Mouse (Mus musculus) MEL (cell line): Measurements from ENCODE around the gene Chpt1. TPM values are rescaled to one million over a fixed set of nuclear protein-coding genes. Genes with fewer than 3 reads are reported as not detected.

Source experiments
- DNase-seq: peaks from one replicate; pipeline ENCODE4 v3.0.0; 2011; ENCODE audit warnings: low read depth, low spot score
- H3K27ac ChIP-seq: 2 replicates; pipeline ENCODE4 v1.5.1; 2012; ENCODE audit warnings: low read depth, mild to moderate bottlenecking, control low read depth, low read length, moderate library complexity; ENCODE audit not compliant: control insufficient read depth
- H3K27me3 ChIP-seq, 2 experiments: fragments of 150-350 bp in 1 of 2; sonication (generic) in 1 of 2; 2 replicates each; pipeline ENCODE4 v1.6.1; 2012; ENCODE audit warnings: low read length in 2 of 2, mild to moderate bottlenecking in 2 of 2, improper control_type of control experiment in 1 of 2, moderate library complexity in 1 of 2; ENCODE audit not compliant: insufficient read depth in 2 of 2, control insufficient read depth in 1 of 2
- H3K36me3 ChIP-seq, 2 experiments: 2 replicates each; pipeline ENCODE4 v1.6.1; 2012 to 2014; ENCODE audit warnings: low read length in 2 of 2, improper control_type of control experiment in 1 of 2, inconsistent platforms in 1 of 2, mild to moderate bottlenecking in 1 of 2; ENCODE audit not compliant: insufficient read depth in 2 of 2, control insufficient read depth in 1 of 2
- H3K4me1 ChIP-seq, 2 experiments: fragments of 150-350 bp in 1 of 2; sonication (generic) in 1 of 2; 2 replicates each; pipeline ENCODE4 v1.6.1; 2012; ENCODE audit warnings: low read length in 2 of 2, improper control_type of control experiment in 1 of 2, mild to moderate bottlenecking in 1 of 2; ENCODE audit not compliant: insufficient read depth in 2 of 2, control insufficient read depth in 1 of 2
- H3K4me3 ChIP-seq, 2 experiments: fragments of 150-350 bp in 1 of 2; sonication (generic) in 1 of 2; 2 replicates each; pipeline ENCODE4 v1.5.1; 2012; ENCODE audit warnings: low read depth in 2 of 2, low read length in 2 of 2, mild to moderate bottlenecking in 2 of 2, moderate library complexity in 2 of 2, control low read depth in 1 of 2, improper control_type of control experiment in 1 of 2; ENCODE audit not compliant: control insufficient read depth in 1 of 2, insufficient read depth in 1 of 2
- H3K79me2 ChIP-seq: 2 replicates; pipeline ENCODE4 v1.6.1; 2012; ENCODE audit warnings: mild to moderate bottlenecking, low read length, moderate library complexity; ENCODE audit not compliant: control insufficient read depth, poor library complexity, insufficient read depth
- H3K9ac ChIP-seq: 2 replicates; pipeline ENCODE4 v1.6.1; 2012; ENCODE audit warnings: low read depth, mild to moderate bottlenecking, control low read depth, low read length, moderate library complexity; ENCODE audit not compliant: control insufficient read depth, poor library complexity, severe bottlenecking
- H3K9me3 ChIP-seq: fragments of 150-350 bp; sonication (generic); replicated peaks from 2 replicates; pipeline ENCODE4 v1.6.1; 2012; ENCODE audit warnings: mild to moderate bottlenecking, low read length, improper control_type of control experiment, moderate library complexity; ENCODE audit not compliant: insufficient read depth
- BHLHE40 ChIP-seq: IDR thresholded peaks from 2 replicates; pipeline ENCODE4 v1.6.1; 2012; ENCODE audit warnings: low read depth, mild to moderate bottlenecking, inconsistent platforms, low read length, improper control_type of control experiment, borderline replicate concordance
- CHD1 ChIP-seq: IDR thresholded peaks from 2 replicates; pipeline ENCODE4 v1.6.1; 2012; ENCODE audit warnings: low read depth, mild to moderate bottlenecking, inconsistent platforms, low read length, improper control_type of control experiment
- CTCF ChIP-seq, 3 experiments: IDR thresholded peaks in 2 of 3; conservative IDR thresholded peaks in 1 of 3; 2 replicates each; pipeline ENCODE4 v1.5.1; 2011 to 2012; ENCODE audit warnings: low read length in 3 of 3, low read depth in 2 of 3, mild to moderate bottlenecking in 2 of 3, improper control_type of control experiment in 1 of 3, inconsistent platforms in 1 of 3, mixed read lengths in 1 of 3, moderate library complexity in 1 of 3; ENCODE audit not compliant: control insufficient read depth in 1 of 3, insufficient read depth in 1 of 3, poor library complexity in 1 of 3, severe bottlenecking in 1 of 3
- E2F4 ChIP-seq: IDR thresholded peaks from 2 replicates; pipeline ENCODE4 v1.6.1; 2011; ENCODE audit warnings: low read depth, low read length, improper control_type of control experiment, borderline replicate concordance
- ELF1 ChIP-seq: IDR thresholded peaks from 2 replicates; pipeline ENCODE4 v1.6.1; 2014; ENCODE audit warnings: low read depth, mild to moderate bottlenecking, inconsistent platforms, low read length, improper control_type of control experiment, moderate library complexity
- EP300 ChIP-seq, 2 experiments: IDR thresholded peaks; 2 replicates each; pipeline ENCODE4 v1.6.1; 2011; ENCODE audit warnings: improper control_type of control experiment in 2 of 2, low read length in 2 of 2, low read depth in 1 of 2, mild to moderate bottlenecking in 1 of 2
- ETS1 ChIP-seq: IDR thresholded peaks from 2 replicates; pipeline ENCODE4 v1.6.1; 2012; ENCODE audit warnings: low read depth, mild to moderate bottlenecking, inconsistent platforms, low read length, improper control_type of control experiment, moderate library complexity
- JUND ChIP-seq: IDR thresholded peaks from 2 replicates; pipeline ENCODE4 v1.6.1; 2011; ENCODE audit warnings: low read depth, mild to moderate bottlenecking, improper control_type of control experiment, low read length
- KAT2A ChIP-seq: conservative IDR thresholded peaks from 2 replicates; pipeline ENCODE4 v1.6.1; 2012; ENCODE audit warnings: low read depth, low read length, improper control_type of control experiment, inconsistent platforms
- MAFK ChIP-seq: IDR thresholded peaks from 2 replicates; pipeline ENCODE4 v1.6.1; 2011; ENCODE audit warnings: low read depth, mild to moderate bottlenecking, low read length, improper control_type of control experiment, borderline replicate concordance
- MAX ChIP-seq: IDR thresholded peaks from 2 replicates; pipeline ENCODE4 v1.6.1; 2011; ENCODE audit warnings: low read length, improper control_type of control experiment
- MEF2A ChIP-seq: IDR thresholded peaks from 2 replicates; pipeline ENCODE4 v1.6.1; 2014; ENCODE audit warnings: low read depth, mild to moderate bottlenecking, inconsistent platforms, low read length, improper control_type of control experiment; ENCODE audit not compliant: poor library complexity, insufficient replicate concordance, severe bottlenecking; ENCODE audit errors: extremely low read depth
- MYC ChIP-seq: IDR thresholded peaks from 2 replicates; pipeline ENCODE4 v1.6.1; 2011; ENCODE audit warnings: low read depth, mild to moderate bottlenecking, low read length, improper control_type of control experiment, moderate library complexity
- NELFE ChIP-seq: IDR thresholded peaks from 2 replicates; pipeline ENCODE4 v1.6.1; 2011; ENCODE audit warnings: low read depth, low read length, improper control_type of control experiment
- NRF1 ChIP-seq: IDR thresholded peaks from 2 replicates; pipeline ENCODE4 v1.6.1; 2014; ENCODE audit warnings: low read depth, mild to moderate bottlenecking, inconsistent platforms, low read length, improper control_type of control experiment, moderate library complexity; ENCODE audit not compliant: poor library complexity, insufficient read depth, severe bottlenecking
- POLR2A ChIP-seq, 2 experiments: IDR thresholded peaks; 2 replicates each; pipeline ENCODE4 v1.6.1; 2011 to 2012; ENCODE audit warnings: low read length in 2 of 2, mild to moderate bottlenecking in 2 of 2, control low read depth in 1 of 2, improper control_type of control experiment in 1 of 2, low read depth in 1 of 2, moderate library complexity in 1 of 2; ENCODE audit not compliant: control insufficient read depth in 1 of 2, insufficient read depth in 1 of 2, poor library complexity in 1 of 2
- POLR2AphosphoS2 ChIP-seq: IDR thresholded peaks from 2 replicates; pipeline ENCODE4 v1.6.1; 2011; ENCODE audit warnings: low read length, improper control_type of control experiment
- POLR2AphosphoS5 ChIP-seq: IDR thresholded peaks from 2 replicates; pipeline ENCODE4 v1.6.1; 2012; ENCODE audit warnings: low read depth, borderline replicate concordance, mild to moderate bottlenecking, inconsistent platforms, low read length, moderate library complexity, mixed read lengths
- RAD21 ChIP-seq: IDR thresholded peaks from 2 replicates; pipeline ENCODE4 v1.6.1; 2011; ENCODE audit warnings: mild to moderate bottlenecking, low read depth, low read length, improper control_type of control experiment
- SIN3A ChIP-seq: IDR thresholded peaks from 2 replicates; pipeline ENCODE4 v1.6.1; 2012; ENCODE audit warnings: low read length, improper control_type of control experiment, inconsistent platforms
- SMC3 ChIP-seq: IDR thresholded peaks from 2 replicates; pipeline ENCODE4 v1.6.1; 2011; ENCODE audit warnings: low read depth, low read length, improper control_type of control experiment
- TAL1 ChIP-seq: IDR thresholded peaks from 2 replicates; pipeline ENCODE4 v1.6.1; 2012; ENCODE audit warnings: mild to moderate bottlenecking, inconsistent platforms, low read length, moderate library complexity, mixed read lengths
- TBP ChIP-seq: IDR thresholded peaks from 2 replicates; pipeline ENCODE4 v1.8.0; 2011; ENCODE audit warnings: low read depth, low read length, improper control_type of control experiment
- UBTF ChIP-seq: IDR thresholded peaks from 2 replicates; pipeline ENCODE4 v1.6.1; 2012; ENCODE audit warnings: low read depth, mild to moderate bottlenecking, inconsistent platforms, low read length, improper control_type of control experiment, moderate library complexity, borderline replicate concordance; ENCODE audit not compliant: insufficient read depth
- USF1 ChIP-seq: IDR thresholded peaks from 2 replicates; pipeline ENCODE4 v1.6.1; 2014; ENCODE audit warnings: low read depth, mild to moderate bottlenecking, inconsistent platforms, low read length, improper control_type of control experiment, moderate library complexity
- ZC3H11A ChIP-seq: IDR thresholded peaks from 2 replicates; pipeline ENCODE4 v1.6.1; 2012; ENCODE audit warnings: low read depth, mild to moderate bottlenecking, inconsistent platforms, low read length, improper control_type of control experiment
- ZKSCAN1 ChIP-seq: IDR thresholded peaks from 2 replicates; pipeline ENCODE4 v1.6.1; 2012; ENCODE audit warnings: low read depth, mild to moderate bottlenecking, inconsistent platforms, low read length, improper control_type of control experiment, moderate library complexity
- ZNF384 ChIP-seq: IDR thresholded peaks from 2 replicates; pipeline ENCODE4 v1.6.1; 2012; ENCODE audit warnings: low read depth, mild to moderate bottlenecking, inconsistent platforms, low read length, improper control_type of control experiment
- polyA plus RNA-seq, 2 experiments: library from polyadenylated mRNA; stranded (reverse) in 1 of 2; unstranded in 1 of 2; fragments of >175 nt in 1 of 2; fragments of >200 nt in 1 of 2; gene quantifications; 2 replicates each; pipeline versions ENCODE4 v1.2.1 to v1.2.4; 2012; ENCODE audit warnings: low replicate concordance in 2 of 2, low read depth in 1 of 2; ENCODE audit not compliant: insufficient read length in 2 of 2, insufficient read depth in 1 of 2, missing spikeins in 1 of 2
- total RNA-seq: library from RNA; depleted of rRNA; stranded (reverse); fragments of 300-350 nt; gene quantifications from 2 replicates; pipeline ENCODE4 v1.2.3, GENCODE M21; 2012

The Chpt1 gene
- total and polyA plus RNA-seq, 3 experiments, result 9.6 to 19.0 TPM; not detected in 1

DNA sequence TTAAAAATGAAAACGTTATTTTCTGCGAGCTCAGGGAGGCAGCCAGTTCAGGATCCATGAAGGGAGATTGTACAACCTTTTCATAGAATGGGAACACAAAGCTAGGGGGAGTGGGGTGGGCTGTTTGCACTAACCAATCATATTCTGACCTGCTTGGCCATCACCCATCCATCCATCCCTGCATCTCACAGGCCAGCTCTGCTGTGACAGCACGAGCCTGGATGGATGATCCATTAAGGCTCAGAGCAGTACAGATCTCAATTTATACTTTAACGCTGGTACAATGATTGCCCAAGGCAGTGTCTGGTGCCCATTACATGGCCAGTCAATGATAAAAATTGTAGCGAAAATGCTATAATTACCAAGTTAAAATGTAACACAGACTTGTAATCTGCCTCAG is 77.0 kb downstream of the Chpt1 start:
- H3K27me3 ChIP-seq, result no peaks in the 10 kb centered on the region
- H3K4me3 ChIP-seq, result no peak overlapping the region
- H3K9me3 ChIP-seq, result no peaks in the 10 kb centered on the region
- H3K9ac ChIP-seq, result no peak overlapping the region
- H3K27ac ChIP-seq, result no peak overlapping the region
- TF ChIP-seq RAD21, result no peak
- TF ChIP-seq EP300 (IDR thresholded peaks at IDR 0.05; ENCODE audit: low read depth in 1 of 2, low read length in 2 of 2), result no peak
- TF ChIP-seq POLR2A (IDR thresholded peaks at IDR 0.05; ENCODE audit: control insufficient read depth in 1 of 2, insufficient read depth in 1 of 2, low read depth in 1 of 2, low read length in 2 of 2, poor library complexity in 1 of 2), result no peak
- no peak for TF ChIP-seq ZNF384
- no peak for TF ChIP-seq SIN3A
- no peak for TF ChIP-seq SMC3
- TF ChIP-seq CTCF (IDR thresholded peaks at IDR 0.05 in 2 of 3, conservative IDR thresholded peaks at IDR 0.05 in 1 of 3; ENCODE audit: control insufficient read depth in 1 of 3, insufficient read depth in 1 of 3, low read depth in 2 of 3, low read length in 3 of 3, poor library complexity in 1 of 3, severe bottlenecking in 1 of 3), result no peak; a peak in 1 of 6 replicates
- TF ChIP-seq TBP, result no peak
- no peak for TF ChIP-seq ZC3H11A
- no peak for TF ChIP-seq E2F4
- no peak for TF ChIP-seq MEF2A
- no peak for TF ChIP-seq CHD1
- peaks cover 3 to 7% of the 10 kb centered on the region in 2 experiments; a peak in 2 of 4 replicates for H3K4me1 ChIP-seq
- H3K36me3 ChIP-seq, result peaks cover 9 to 13% of the 10 kb centered on the region in 2 experiments
- no peaks in the 10 kb centered on the region for H3K79me2 ChIP-seq
- no peak for DNase-seq

DNA sequence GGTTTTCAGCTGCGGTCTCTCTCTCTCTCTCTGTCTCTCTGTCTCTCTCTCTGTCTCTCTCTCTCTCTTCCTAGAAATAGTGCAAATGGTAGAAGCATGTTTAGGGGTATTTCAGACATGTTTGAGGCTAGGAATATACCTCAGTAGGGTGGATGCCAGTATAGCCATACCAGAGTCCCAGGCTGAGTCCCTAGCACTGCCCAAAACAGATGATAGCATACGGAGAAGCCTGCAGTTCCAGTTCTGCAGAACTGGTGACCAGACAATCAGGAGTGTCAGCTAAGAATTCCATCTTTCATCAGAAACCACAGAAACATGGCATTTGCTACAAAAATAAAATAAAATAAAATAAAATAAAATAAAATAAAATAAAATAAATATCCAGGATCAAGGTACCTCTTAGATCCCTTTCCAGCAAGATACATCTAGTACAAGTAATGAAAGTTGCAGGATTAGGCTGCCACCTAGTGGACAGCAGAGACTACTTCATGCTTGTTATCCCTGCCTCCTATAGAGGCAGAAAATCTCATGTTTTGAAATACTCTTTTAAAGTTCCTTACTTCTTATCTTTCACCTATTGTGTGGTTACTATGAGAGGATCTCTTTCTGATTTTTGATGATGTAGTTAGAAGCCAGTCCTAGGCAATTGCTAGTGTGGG is 77.6 kb downstream of the Chpt1 start:
- peak; percentile 82 for DNase-seq
- no peak overlapping the region for H3K27ac ChIP-seq
- H3K27me3 ChIP-seq, result no peaks in the 10 kb centered on the region
- no peaks in the 10 kb centered on the region for H3K9me3 ChIP-seq
- H3K4me3 ChIP-seq, result no peak overlapping the region
- H3K4me1 ChIP-seq, result peaks cover 1 to 5% of the 10 kb centered on the region in 2 experiments; a peak in 2 of 4 replicates
- no peak overlapping the region for H3K9ac ChIP-seq
- H3K79me2 ChIP-seq, result no peaks in the 10 kb centered on the region
- H3K36me3 ChIP-seq, result peaks cover 7 to 9% of the 10 kb centered on the region in 2 experiments
- TF ChIP-seq ELF1 (no peak), E2F4 (no peak), MAFK (no peak), RAD21 (peak; percentile 81), KAT2A (no peak), MEF2A (no peak), ZC3H11A (peak; percentile 82), MAX (no peak), CTCF (IDR thresholded peaks at IDR 0.05 in 2 of 3, conservative IDR thresholded peaks at IDR 0.05 in 1 of 3; ENCODE audit: control insufficient read depth in 1 of 3, insufficient read depth in 1 of 3, low read depth in 2 of 3, low read length in 3 of 3, poor library complexity in 1 of 3, severe bottlenecking in 1 of 3) (peak; percentile 57 to 81 (median 61)), SIN3A (peak; percentile 17; the same call in 1 of the 2 replicates), BHLHE40 (no peak), ZNF384 (no peak), MYC (0 out of 2 replicates have a peak, but pooled peaks have one; percentile 32), ZKSCAN1 (no peak), SMC3 (peak; percentile 78), USF1 (no peak), NELFE (no peak), POLR2AphosphoS5 (no peak), POLR2AphosphoS2 (no peak), JUND (no peak), CHD1 (no peak), UBTF (no peak), NRF1 (no peak), TAL1 (no peak), ETS1 (no peak; the same call in 1 of the 2 replicates)
